Mouse (Mus musculus): ENCODE measurements around the gene Alpl. TPM values are rescaled to one million over a fixed set of nuclear protein-coding genes. Genes with fewer than 3 reads are reported as not detected.

The Alpl gene
- total RNA-seq, 4 experiments from 2014 or later: 7.6 to 12.8 (median 11.6) TPM

Other genes starting within 250 kb of the Alpl start
- gene Ldlrad2, start 221.8 kb downstream of the Alpl start, total RNA-seq (2022): not detected
- 100 to 1,000 TPM; 127 to 138 (median 131) TPM for gene Usp48, start 202.6 kb downstream of the Alpl start, total RNA-seq (2022)
- 100 to 1,000 TPM; 338 to 399 (median 364) TPM for gene Rap1gap, start 131.7 kb downstream of the Alpl start, total RNA-seq (2022)
- 10 to 100 TPM; 81.0 to 85.8 (median 83.3) TPM for gene Ece1, start 65.9 kb upstream of the Alpl start, total RNA-seq (2022)
- 100 to 1,000 TPM; 147 to 156 (median 154) TPM for gene Eif4g3, start 196.6 kb upstream of the Alpl start, total RNA-seq (2022)

All from left cerebral cortex, adult 8-10 months (tissue).